Comparison of ENCODE assay signal across 27 mouse cellular contexts in genomic region chr10:111819755-111820451, GRCm38 (mm10).
DNase-seq lines count a peak whose midpoint lies in the region; ATAC-seq and TF ChIP-seq lines count a peak whose summit lies in the region.
"Had no signal": no experiment of that assay in that cellular context is flagged by ENCODE, and none has a peak within 500 bp of the region (broad histone marks: within the 10 kb centered on the region; RNA-seq: fewer than 3 reads in every experiment).

No protein-coding gene starts in this region.

- H3K4me2 ChIP-seq in heart, embryonic 12.5 days = no peak overlapping the region
- H3K4me2 ChIP-seq in liver, postnatal 0 days (ENCODE audit: low read depth, low read length) = no peak overlapping the region
- H3K4me2 ChIP-seq in liver, embryonic 11.5 days = no peak overlapping the region
- H3K4me2 ChIP-seq: embryonic facial prominence, embryonic 13.5 days; forebrain, embryonic 12.5 days; forebrain, embryonic 15.5 days; heart, embryonic 13.5 days; hindbrain, embryonic 12.5 days; hindbrain, embryonic 15.5 days had no signal

- H3K4me3 ChIP-seq in heart, embryonic 12.5 days = no peak overlapping the region
- no peak overlapping the region for H3K4me3 ChIP-seq in liver, postnatal 0 days (ENCODE audit: low read depth, low read length)
- no peak overlapping the region for H3K4me3 ChIP-seq in liver, embryonic 11.5 days (ENCODE audit: low read depth, low read length)
- H3K4me3 ChIP-seq: embryonic facial prominence, embryonic 10.5 days; embryonic facial prominence, embryonic 13.5 days; erythroblast, embryonic 14.5 days; forebrain, embryonic 12.5 days; forebrain, embryonic 15.5 days; heart, embryonic 13.5 days; hindbrain, embryonic 12.5 days; hindbrain, embryonic 15.5 days had no signal

- DNase-seq in gastrocnemius, postnatal 25 days = peak; percentile 30
- DNase-seq in gastrocnemius, postnatal 4 days (ENCODE audit: low spot score in 2 of 2) = no peak
- peak; percentile 57 for DNase-seq in heart, adult 8-10 months (ENCODE audit: low spot score)
- peak; percentile 50 for DNase-seq in liver, postnatal 0 days
- no peak for DNase-seq in liver, embryonic 11.5 days (ENCODE audit: low spot score)
- DNase-seq in skeletal muscle tissue, adult 2 months (ENCODE audit: low read depth, low spot score) = peak; percentile 69
- no peak for DNase-seq in Muller cell, postnatal 12 days (ENCODE audit: inconsistent ontology term)
- DNase-seq: adrenal gland, adult 8-10 months; adrenal gland, postnatal 25 days; cerebellum, adult 11-12 months; cerebellum, adult 8-10 months; cerebellum, postnatal 10 days; cerebellum, postnatal 36 days; embryo, embryonic 11 days; heart, postnatal 14 days had no signal

- no peak overlapping the region for H3K9ac ChIP-seq in heart, embryonic 12.5 days
- H3K9ac ChIP-seq in liver, postnatal 0 days (replicated peaks) = no peak overlapping the region
- no peak overlapping the region for H3K9ac ChIP-seq in liver, embryonic 11.5 days (ENCODE audit: low read depth, low read length)
- H3K9ac ChIP-seq: embryonic facial prominence, embryonic 13.5 days; forebrain, embryonic 12.5 days; forebrain, embryonic 15.5 days; heart, embryonic 13.5 days; hindbrain, embryonic 12.5 days; hindbrain, embryonic 15.5 days had no signal

- WGBS in heart, embryonic 12.5 days = 89% methylated on average over 8 of the region's 8 CpGs
- WGBS in liver, postnatal 0 days (ENCODE audit: insufficient replicate concordance) = 74% methylated on average over 8 of the region's 8 CpGs
- 92% methylated on average over 8 of the region's 8 CpGs for WGBS in liver, embryonic 11.5 days

- no peak overlapping the region for H3K27ac ChIP-seq in heart, embryonic 12.5 days (ENCODE audit: poor library complexity, severe bottlenecking)
- 0 out of 2 replicates have a peak overlapping the region, but pooled peaks have one; percentile 39 for H3K27ac ChIP-seq in liver, postnatal 0 days (ENCODE audit: low read depth)
- H3K27ac ChIP-seq in liver, embryonic 11.5 days (ENCODE audit: low read depth, low read length) = no peak overlapping the region
- H3K27ac ChIP-seq: embryonic facial prominence, embryonic 10.5 days; embryonic facial prominence, embryonic 13.5 days; forebrain, embryonic 12.5 days; forebrain, embryonic 15.5 days; heart, embryonic 13.5 days; hindbrain, embryonic 12.5 days; hindbrain, embryonic 15.5 days had no signal

- no peaks in the 10 kb centered on the region for H3K36me3 ChIP-seq in heart, embryonic 12.5 days
- no peaks in the 10 kb centered on the region for H3K36me3 ChIP-seq in liver, postnatal 0 days (replicated peaks; ENCODE audit: insufficient read depth, low read length)
- H3K36me3 ChIP-seq in liver, embryonic 11.5 days (ENCODE audit: control insufficient read depth, insufficient read depth, low read length) = no peaks in the 10 kb centered on the region
- H3K36me3 ChIP-seq: embryonic facial prominence, embryonic 10.5 days; embryonic facial prominence, embryonic 13.5 days; forebrain, embryonic 12.5 days; forebrain, embryonic 15.5 days; heart, embryonic 13.5 days; hindbrain, embryonic 12.5 days; hindbrain, embryonic 15.5 days had no signal

- no peaks in the 10 kb centered on the region for H3K27me3 ChIP-seq in heart, embryonic 12.5 days (replicated peaks)
- no peaks in the 10 kb centered on the region for H3K27me3 ChIP-seq in liver, postnatal 0 days (ENCODE audit: insufficient read depth, low read length)
- no peaks in the 10 kb centered on the region for H3K27me3 ChIP-seq in liver, embryonic 11.5 days (replicated peaks; ENCODE audit: control insufficient read depth, insufficient read depth, low read length)
- H3K27me3 ChIP-seq: embryonic facial prominence, embryonic 13.5 days; forebrain, embryonic 15.5 days; heart, embryonic 13.5 days; hindbrain, embryonic 12.5 days; hindbrain, embryonic 15.5 days had no signal

- peak; percentile 59; the same call in 1 of the 2 replicates for TF ChIP-seq EP300 in liver, postnatal 0 days (IDR thresholded peaks at IDR 0.05; ENCODE audit: low read depth)

- no peak for ATAC-seq in heart, embryonic 12.5 days (ENCODE audit: insufficient number of reproducible peaks, low FRiP score)
- peak; percentile 93 for ATAC-seq in liver, postnatal 0 days
- ATAC-seq in liver, embryonic 11.5 days (replicated peaks; ENCODE audit: low FRiP score) = no peak
- ATAC-seq: activated CD4-positive, CD25-positive, alpha-beta regulatory T cell, adult 4 months; CD4-positive, CD25-positive, alpha-beta regulatory T cell, adult 4 months; forebrain, embryonic 15.5 days; intestine, postnatal 0 days had no signal

- no peaks in the 10 kb centered on the region for H3K9me3 ChIP-seq in heart, embryonic 12.5 days (replicated peaks)
- no peaks in the 10 kb centered on the region for H3K9me3 ChIP-seq in liver, postnatal 0 days (ENCODE audit: low read length)
- no peaks in the 10 kb centered on the region for H3K9me3 ChIP-seq in liver, embryonic 11.5 days (ENCODE audit: control insufficient read depth, low read length)
- H3K9me3 ChIP-seq: embryonic facial prominence, embryonic 10.5 days; embryonic facial prominence, embryonic 13.5 days; forebrain, embryonic 12.5 days; forebrain, embryonic 15.5 days; heart, embryonic 13.5 days; hindbrain, embryonic 12.5 days; hindbrain, embryonic 15.5 days had no signal

- H3K4me1 ChIP-seq in heart, embryonic 12.5 days (replicated peaks) = no peaks in the 10 kb centered on the region
- peaks cover 6% of the 10 kb centered on the region; the same call in 1 of the 2 replicates for H3K4me1 ChIP-seq in liver, postnatal 0 days (ENCODE audit: insufficient read depth)
- H3K4me1 ChIP-seq in liver, embryonic 11.5 days (replicated peaks; ENCODE audit: control insufficient read depth, insufficient read depth, low read length) = peaks cover 4% of the 10 kb centered on the region; the same call in 1 of the 2 replicates
- H3K4me1 ChIP-seq: heart, embryonic 13.5 days; hindbrain, embryonic 12.5 days; hindbrain, embryonic 15.5 days had no signal

- no peak for TF ChIP-seq CTCF in liver, postnatal 0 days (IDR thresholded peaks at IDR 0.05; ENCODE audit: low read depth)

Comparison
In these comparisons a context has a peak if more than half of its experiments do, and no peak if none do; other contexts are left out.
1. DNase-seq: peak in gastrocnemius, postnatal 25 days (single experiment), heart, adult 8-10 months (single experiment), liver, postnatal 0 days (single experiment) and skeletal muscle tissue, adult 2 months (single experiment); none in gastrocnemius, postnatal 4 days (0 of 2), liver, embryonic 11.5 days (single experiment) and Muller cell, postnatal 12 days (single experiment).